Mouse (Mus musculus): ENCODE measurements around the gene Spg11.
"Not testable (repeated sequence)": the region's sequence is repeated elsewhere in the genome, so short reads cannot be mapped to it uniquely, and the experiment has no call there.

Spg11 gene

GRCm38 (mm10) chr2:122143111-122143510, 24.9 kb upstream of the Spg11 start:
- no peak for DNase-seq

- DNase-seq: no peak
These were observed 23.3 kb upstream of the Spg11 start for GRCm38 (mm10) chr2:122141332-122141967.

GRCm38 (mm10) chr2:122140815-122141214, 22.6 kb upstream of the Spg11 start:
- no peak for DNase-seq

- no peak for DNase-seq
These were observed 19.8 kb upstream of the Spg11 start for GRCm38 (mm10) chr2:122137839-122138465.

- no peak for DNase-seq
These were observed 14.4 kb upstream of the Spg11 start for GRCm38 (mm10) chr2:122132618-122133017.

GRCm38 (mm10) chr2:122132078-122132477, 13.9 kb upstream of the Spg11 start:
- DNase-seq: no peak

GRCm38 (mm10) chr2:122127635-122128034, 9.4 kb upstream of the Spg11 start:
- DNase-seq: no peak

DNA sequence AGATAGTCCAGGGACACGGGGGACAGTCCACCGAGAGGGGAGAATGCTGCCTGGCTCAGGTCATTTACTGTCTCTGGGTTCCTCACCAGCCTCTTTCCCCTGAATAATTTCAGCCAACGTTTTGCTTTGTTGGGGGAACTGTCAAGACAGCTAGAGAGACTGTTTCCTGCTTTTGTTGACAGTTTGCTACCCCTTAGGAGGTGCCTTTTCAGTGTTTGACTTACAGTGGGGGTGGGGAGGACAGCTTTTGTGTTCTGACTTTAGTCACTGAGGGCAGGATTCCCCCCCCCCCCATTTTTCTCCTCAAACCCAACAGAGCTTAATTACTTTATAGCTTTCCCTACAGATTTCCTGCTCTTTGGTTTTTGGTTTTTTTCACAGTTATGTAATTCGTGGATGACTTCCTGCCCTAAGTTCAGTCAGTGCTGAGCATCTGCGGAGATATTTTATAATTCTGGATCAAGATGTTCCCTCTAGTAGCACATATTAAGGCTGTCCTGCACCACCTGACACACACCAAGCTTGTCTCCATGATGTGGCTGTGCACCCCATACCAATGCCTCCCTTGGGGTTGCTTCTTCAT, 8.7 kb upstream of the Spg11 start:
- no peak for DNase-seq

GRCm38 (mm10) chr2:122125680-122126572, 7.7 kb upstream of the Spg11 start:
- no peak for DNase-seq

- no peak for DNase-seq
These were observed 1.3 kb downstream of the Spg11 start for GRCm38 (mm10) chr2:122116888-122117287.

GRCm38 (mm10) chr2:122109714-122110113, 8.5 kb downstream of the Spg11 start:
- no peak for DNase-seq

GRCm38 (mm10) chr2:122108101-122108500, 10.1 kb downstream of the Spg11 start:
- DNase-seq: peak; percentile 63 to 79

- peak; percentile 49 to 59 for DNase-seq
These were observed 16.1 kb downstream of the Spg11 start for GRCm38 (mm10) chr2:122102070-122102469.

GRCm38 (mm10) chr2:122097686-122098085, 20.5 kb downstream of the Spg11 start:
- not testable (repeated sequence) for DNase-seq

GRCm38 (mm10) chr2:122093844-122094243, 24.3 kb downstream of the Spg11 start:
- DNase-seq: no peak

- DNase-seq: no peak
These were observed 31.7 kb downstream of the Spg11 start for GRCm38 (mm10) chr2:122086446-122086845.

DNA sequence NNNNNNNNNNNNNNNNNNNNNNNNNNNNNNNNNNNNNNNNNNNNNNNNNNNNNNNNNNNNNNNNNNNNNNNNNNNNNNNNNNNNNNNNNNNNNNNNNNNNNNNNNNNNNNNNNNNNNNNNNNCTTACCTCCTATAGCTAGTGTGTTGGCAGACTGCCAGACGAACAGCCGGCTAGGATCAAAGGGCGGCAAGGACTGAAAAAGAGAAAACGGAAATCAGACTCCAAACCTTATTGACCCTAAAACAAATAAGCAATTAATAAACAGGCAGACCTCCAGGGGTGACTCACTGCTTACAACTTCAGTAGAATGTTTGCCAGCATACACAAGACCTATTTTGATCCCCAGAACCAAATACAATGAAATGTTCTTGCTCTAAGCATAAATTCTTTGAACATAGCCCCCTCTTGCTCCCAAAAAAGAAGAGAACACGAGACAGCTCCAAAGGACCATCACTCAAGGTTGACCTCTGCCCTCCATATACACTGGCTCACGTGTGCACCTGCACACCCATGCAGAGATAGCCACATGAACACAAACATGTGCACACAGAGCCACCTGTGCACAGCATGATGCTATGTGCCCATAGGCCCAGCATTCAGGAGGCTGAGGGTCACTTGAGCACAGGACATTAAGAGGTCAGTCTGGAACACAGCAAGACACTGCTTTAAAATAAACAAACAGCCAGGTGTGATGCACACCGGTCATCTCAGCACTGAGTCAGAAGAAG, 36.3 kb downstream of the Spg11 start:
- peak; percentile 52 to 59 for DNase-seq

GRCm38 (mm10) chr2:122069922-122070321, 48.3 kb downstream of the Spg11 start:
- peak in 1 of 2 experiments; percentile 68 for DNase-seq

DNA sequence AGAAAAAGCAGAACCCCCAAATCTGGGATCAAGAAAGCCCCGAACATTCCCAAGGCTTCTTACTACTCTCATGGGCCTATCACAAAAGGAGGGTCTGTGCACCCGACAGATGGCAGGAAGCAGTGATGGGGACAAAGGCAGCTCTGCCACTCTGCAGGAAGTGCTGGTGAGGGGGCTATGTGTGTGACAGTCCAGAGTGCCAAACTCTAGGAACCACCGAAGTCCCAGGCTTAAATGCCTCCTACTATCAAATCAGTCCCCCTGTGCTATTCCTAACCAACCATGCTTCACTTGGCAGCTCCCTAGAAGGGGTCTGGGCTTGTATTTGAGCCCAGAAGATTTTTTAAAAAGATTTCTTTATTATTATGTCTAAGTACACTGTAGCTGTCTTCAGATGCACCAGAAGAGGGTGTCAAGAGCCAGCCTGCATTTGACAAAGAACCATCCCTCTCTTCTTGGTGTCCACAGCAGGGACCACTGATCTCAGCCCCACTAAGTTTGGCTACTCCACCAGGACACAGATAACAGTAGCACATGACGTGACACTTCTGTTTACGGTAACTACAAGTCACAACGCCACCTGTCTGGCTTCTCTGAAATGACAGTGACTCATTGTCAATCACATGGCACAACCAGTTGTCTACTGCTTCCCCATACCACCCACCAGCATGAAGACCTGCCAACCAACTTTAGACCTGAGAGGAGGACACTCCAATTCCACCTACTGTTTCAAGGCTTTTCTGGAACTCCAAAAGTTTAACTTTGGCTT, 48.9 kb downstream of the Spg11 start:
- DNase-seq: no peak

- no peak for DNase-seq
These were observed 51.9 kb downstream of the Spg11 start for GRCm38 (mm10) chr2:122066241-122066640.

DNA sequence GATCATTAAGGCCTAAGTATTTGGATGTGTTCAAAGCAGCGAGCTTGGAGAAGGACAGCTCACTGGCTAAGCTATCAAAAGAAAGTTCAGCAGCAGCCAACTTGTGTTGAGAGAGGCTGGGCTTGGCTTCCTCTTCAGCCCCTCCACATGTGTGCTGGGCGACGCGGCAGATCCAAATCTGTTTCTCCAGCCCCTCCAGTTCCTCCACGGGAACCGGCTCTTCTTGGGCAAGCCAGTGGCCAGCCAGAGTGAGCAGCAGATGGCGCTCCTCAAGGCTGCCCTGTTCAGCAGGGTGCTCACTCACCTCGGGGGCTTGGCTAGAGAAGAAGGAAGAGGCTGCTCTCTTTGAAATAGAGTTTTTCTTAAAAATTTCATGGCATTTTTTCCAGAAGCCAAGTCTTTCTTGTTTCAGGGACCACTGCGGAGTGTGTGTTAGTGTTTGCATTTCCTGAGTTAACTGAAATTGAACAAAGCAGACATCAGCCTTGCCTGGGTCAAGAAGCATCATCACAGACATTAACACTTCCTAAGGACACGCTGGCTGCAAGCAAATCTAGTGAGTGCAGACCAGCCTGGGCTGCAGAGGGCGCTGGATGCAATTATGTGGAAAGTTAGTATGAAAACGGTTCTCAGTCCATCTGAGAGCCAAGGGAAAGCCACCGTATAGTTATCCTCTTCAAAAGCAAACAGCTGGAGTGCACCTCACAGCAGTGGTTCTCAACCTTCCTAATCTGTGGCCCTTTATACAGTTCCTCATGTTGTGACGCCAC, 52.8 kb downstream of the Spg11 start:
- no peak for DNase-seq

All from kidney, postnatal 25 days (tissue).